Mouse (Mus musculus): ENCODE measurements around the gene Uhrf2. TPM values are rescaled to one million over a fixed set of nuclear protein-coding genes. Genes with fewer than 3 reads are reported as not detected.

The Uhrf2 gene
- total RNA-seq, 4 experiments from 2014 or later = 46.9 to 49.2 (median 48.5) TPM

DNA sequence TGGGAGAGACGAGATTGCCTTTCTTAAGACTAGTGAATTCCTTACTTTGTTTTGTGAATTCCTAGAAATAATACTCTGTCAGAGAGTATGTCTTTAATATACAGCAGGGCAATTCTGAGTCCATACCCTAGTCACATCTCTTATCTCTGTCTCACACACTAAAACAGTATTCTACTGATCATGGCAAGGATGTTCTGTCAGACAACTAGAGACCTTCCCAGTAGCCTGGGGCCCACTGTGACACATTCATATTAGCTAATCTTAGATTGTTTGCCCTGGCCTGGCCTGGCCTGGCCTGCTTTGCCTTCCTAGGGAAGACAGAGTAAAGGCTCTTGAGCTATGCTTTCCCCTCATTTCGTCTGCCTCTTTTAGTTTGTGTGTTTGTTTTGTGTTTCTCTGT, 20.3 kb downstream of the Uhrf2 start:
- DNase-seq (ENCODE audit: low spot score in 2 of 2) = no peak

DNA sequence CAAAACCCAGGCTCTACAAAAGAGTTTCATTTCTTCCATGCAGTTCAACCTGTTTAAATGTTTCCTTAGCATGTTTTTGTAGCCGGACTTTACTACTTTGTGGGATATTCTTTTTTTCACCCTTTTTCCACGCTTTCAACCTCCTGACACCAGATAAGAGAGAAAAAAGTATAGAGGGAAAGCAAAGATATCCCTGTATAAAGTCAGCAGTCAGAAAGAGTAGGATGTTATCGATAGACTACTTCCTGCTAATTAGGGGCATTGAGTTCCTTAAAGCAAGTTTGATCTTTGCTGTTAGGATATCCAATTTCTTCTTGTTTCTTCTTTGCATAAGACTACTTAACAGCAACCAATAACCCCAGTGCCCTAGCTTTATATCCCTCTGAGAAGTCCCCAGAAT, 21.2 kb downstream of the Uhrf2 start:
- no peak for DNase-seq (ENCODE audit: low spot score in 2 of 2)

DNA sequence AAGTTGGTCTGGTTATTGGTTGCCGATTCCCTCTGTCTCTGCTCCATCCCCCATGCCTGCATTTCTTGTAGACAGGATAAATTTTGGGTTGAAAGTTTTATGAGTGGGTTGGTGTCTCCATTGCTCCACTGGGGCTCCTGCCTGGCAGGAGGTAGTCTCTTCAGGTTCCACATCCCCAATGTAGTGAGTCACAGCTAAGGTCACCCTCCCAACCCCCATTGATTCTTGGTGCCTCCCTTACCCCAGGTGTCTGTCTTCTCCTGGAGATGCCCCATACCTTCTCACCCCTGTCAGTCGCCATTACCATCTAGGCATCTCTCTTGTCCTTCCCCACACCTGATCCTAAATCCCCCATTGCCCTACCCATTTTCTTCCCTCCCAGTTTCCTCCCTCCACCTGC, 23.9 kb downstream of the Uhrf2 start:
- no peak for DNase-seq (ENCODE audit: low spot score in 2 of 2)

DNA sequence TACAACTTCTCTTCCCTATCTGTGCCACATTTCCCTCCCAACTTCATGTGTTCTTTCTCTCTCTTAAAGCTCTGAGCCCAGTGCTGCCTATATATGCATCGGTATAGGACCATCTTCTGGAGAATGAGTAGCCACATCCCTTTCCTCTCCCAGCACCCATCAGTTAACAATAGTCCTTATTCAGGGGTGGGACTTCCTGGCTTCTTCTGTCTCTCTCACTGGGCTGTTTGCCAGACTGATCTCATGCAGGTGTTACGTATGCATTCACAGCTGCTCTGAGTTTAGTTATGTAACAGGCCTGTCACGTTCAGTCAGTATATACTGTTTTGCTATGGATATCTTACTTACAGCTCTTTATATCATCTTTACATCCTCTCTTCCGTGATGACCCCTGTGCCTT, 35.5 kb downstream of the Uhrf2 start:
- peak in 1 of 2 experiments; percentile 31 for DNase-seq (ENCODE audit: low spot score in 2 of 2)

DNA sequence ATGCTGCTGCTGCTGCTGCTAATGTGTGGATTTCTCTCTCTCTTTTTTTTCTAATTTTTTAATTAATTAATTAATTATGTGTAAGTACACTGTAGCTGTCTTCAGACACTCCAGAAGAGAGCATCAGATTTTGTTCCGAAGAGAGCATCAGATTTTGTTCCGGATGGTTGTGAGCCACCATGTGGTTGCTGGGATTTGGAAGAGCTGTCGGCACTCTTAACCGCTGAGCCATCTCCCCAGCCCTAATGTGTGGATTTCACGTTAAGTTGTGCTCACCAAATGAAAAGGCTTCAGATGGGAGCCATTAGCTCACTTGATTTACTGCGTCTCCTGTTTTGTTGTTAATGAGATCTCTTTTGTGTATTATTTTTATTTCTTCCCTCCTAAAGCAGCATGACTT, 59.9 kb downstream of the Uhrf2 start:
- DNase-seq (ENCODE audit: low spot score in 2 of 2) = no peak

DNA sequence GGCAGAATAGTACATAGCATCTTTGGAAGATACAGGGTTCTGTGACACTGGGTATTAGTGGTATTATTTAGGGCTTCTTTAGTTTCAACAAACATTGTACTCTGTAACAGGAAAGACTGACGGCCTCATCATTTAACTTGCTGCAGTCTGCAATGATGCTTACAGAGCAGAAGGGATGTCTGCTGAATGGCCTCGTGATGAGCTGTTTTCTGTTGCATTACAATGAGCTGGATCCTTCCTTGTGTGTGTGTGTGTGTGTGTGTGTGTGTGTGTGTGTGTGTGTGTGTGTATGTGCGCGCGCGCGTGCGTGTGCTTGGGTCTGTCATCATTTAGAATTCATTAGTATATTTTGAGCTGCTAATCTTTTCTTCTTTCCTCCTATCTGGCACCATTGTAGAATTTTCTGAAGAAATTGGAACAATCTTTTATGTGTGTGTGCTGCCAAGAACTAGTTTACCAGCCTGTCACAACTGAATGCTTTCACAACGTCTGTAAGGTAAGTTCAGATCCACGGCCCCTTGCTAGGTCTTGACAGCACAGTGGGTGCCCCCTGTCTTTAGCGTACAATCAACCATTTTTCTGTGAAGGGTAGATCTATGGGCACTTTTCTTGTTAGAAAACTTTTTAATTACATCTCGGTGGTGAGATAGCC, 61.5 kb downstream of the Uhrf2 start:
- no peak for DNase-seq (ENCODE audit: low spot score in 2 of 2)

DNA sequence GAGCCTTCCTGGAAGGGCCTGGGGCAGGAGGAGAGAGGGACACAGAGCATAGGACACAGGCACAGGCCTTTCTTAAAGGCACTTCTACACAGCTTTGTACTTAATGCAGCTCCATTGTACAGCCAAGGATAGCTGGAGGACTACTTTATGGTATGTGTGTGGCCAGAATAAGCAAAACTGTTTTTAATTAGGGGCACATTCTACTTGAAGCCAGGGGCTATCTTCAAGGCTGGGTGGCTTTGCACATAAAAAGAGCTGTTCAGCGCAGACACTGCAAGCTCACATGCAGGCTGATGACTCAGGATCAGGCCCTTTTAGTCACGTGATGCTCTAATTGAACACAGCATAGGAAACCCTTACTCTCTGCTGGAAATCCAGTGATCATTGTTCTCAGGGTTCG, 65.9 kb downstream of the Uhrf2 start:
- no peak for DNase-seq (ENCODE audit: low spot score in 2 of 2)

DNA sequence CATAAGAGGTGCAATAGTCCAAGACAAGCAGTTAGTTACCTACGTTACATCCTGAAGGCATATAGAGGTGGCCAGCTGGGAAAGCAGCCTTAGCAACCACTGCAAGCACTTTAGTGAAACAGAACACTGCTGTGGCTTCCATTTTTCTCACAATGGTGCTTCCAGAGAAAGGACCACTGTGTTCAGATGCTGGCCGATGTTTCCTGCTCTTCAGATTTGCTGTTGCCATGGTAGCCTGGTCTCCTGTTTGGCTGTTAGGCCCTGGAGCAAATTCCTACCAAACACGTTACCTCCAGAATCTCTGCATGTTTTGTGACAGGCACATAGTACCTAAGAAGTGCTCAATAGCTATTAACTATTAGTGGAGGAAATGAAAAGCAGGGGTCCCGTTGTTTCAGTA, 66.7 kb downstream of the Uhrf2 start:
- DNase-seq (ENCODE audit: low spot score in 2 of 2) = no peak

DNA sequence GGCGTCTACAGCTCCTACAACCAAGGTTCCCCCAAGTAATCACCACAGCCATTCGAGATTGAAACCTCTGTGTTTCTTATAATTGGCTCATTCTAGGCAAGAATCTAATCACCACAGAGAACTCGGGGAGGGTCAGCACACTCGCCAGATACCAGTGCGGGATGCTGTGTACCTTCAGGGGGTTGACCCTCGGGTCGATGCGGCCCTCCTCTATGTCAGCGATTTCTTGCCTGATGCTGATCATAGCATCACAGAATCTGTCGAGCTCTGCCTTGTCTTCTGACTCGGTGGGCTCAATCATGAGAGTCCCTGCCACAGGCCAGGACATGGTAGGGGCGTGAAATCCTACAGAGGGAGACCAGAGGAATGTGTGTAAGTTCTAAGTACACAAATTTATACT, 70.3 kb downstream of the Uhrf2 start:
- DNase-seq (ENCODE audit: low spot score in 2 of 2) = no peak

DNA sequence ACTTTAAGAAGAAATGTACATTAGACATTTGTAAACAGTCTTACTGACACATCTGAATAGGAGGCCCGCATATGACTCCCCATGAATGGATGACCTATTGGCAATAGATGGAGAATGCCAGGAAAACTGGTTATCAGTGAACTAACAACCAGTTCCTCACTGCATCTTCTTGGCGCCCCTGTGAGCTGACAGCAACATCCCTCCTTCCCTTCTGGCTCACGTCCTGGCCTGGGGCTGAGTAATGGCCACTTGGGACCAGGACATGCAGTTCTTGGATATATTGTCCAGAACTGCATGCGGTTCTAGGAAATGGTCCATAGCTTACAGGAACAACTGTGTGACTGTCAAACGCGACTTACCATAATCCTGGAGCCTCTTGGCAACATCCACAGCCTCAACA, 72.3 kb downstream of the Uhrf2 start:
- DNase-seq (ENCODE audit: low spot score in 2 of 2) = no peak

DNA sequence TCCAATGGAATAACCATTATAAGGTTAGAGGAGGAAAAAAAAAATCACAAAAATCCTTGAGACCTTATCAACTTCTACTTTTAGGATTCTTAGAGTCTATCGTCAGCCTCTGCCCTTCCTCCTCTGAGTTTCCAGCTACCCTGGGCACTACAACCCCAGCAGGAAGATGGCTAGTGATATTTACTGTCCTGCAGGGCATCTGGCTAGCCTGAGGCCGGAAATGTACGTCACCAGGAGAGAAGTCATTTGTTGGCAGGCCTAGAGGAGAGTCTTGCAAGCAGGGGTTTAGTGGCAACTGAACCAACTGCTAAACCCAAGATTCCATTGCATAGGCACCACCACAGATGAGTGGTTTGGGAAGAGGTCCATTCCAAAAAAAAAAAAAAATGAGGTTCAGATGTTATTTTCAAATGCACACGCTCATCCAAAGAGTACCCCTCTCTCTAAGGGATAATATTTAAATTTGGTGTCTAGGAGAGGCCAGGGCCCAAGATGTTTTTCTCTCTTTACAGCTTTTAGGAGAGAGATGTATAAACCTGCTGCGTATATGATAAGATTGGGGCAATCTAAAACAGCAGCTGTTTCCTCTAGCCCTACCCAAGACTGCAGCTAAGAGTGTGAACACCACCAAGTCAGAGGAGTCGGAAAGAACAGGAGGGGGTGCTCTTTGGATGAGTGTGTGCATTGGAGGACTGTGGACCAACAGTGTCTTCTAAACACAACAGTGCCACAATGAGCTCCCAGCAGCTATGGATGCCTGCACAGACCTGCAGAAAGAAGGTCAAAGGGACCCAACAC, 74.9 kb downstream of the Uhrf2 start:
- DNase-seq (ENCODE audit: low spot score in 2 of 2) = no peak

DNA sequence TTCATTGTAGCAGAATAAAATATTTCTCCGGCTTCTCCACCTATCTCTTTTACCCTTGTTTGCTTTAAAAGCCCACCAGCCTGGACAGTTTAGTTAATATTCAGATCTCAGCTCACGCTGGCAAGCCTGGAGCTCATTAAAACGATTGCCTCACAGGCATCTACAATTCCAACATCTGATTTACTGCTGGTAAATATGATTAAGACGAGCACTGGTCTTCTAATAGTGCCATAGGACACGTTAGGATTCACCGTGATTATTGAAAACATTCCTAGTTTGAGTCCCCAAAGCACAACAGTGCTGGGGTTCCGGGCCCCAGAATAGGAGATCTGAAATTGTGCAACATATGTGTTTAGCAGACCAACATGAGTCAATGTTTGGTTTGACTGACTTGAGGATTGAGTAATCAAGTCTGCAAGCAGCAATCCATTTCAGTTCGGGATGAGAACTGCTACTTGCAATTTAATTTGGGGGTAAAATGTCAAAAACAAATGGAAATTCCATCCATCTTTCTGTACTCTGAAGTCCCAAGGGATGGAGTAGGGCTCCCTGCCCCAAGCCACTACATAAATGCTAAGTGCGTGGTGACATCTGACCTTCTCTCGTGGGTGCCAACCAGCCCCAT, 77.0 kb downstream of the Uhrf2 start:
- no peak for DNase-seq (ENCODE audit: low spot score in 2 of 2)

DNA sequence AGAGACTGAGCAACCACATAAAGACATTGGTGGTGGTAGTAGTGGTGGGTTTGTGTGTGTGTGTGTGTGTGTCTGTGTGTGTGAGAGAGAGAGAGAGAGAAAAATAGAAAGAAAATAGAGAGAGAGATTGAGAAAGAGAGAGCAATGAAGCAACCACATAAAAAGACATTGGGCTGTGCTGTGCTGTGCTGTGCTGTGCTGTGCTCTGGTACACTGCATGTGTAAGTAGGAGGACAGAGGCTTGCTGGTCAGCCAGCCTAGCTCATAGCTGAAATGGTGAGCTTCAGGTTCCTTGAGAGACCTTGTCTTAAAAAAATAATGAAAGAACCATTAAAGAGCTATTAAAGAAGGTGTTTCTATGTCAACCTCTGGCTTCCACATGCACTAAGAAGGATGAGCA, 78.3 kb downstream of the Uhrf2 start:
- DNase-seq (ENCODE audit: low spot score in 2 of 2) = no peak

DNA sequence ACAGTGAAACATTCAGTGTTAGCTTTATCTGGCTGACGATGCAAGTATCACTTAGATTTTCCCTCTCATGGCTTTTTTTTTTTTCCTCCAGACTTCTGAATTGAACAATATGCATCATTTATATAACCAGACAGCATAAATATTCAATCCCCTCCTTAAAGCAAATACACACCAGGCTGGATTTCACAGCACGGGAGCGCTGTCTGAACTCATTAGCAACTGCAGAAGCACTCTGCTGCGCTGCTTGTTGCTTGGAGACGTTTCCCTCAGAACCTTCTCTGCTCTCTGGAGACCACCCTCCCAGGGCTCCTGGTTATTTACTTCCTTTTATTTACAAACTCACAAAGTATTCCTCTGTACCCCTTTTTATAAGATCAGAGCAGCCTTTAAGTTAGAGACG, 78.8 kb downstream of the Uhrf2 start:
- no peak for DNase-seq (ENCODE audit: low spot score in 2 of 2)

DNA sequence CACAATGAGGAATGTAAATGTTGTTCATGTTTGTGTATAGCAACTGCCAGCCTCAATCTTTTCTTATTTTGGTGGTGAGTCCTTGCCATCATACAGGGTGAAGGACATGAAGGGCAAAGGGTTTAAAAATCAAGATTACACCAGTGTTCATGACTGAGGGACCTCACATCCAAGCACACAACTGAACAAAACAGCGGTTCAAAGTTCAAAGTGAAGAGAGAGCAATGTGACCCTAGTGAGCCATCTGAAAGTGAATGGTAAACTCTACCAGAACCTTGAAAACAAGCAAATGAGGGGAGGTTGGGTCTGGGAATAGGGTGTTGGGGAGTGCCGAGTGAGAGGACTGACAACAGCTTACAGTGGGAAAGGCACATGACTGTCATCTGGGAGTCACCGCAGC, 81.1 kb downstream of the Uhrf2 start:
- DNase-seq (ENCODE audit: low spot score in 2 of 2) = no peak

DNA sequence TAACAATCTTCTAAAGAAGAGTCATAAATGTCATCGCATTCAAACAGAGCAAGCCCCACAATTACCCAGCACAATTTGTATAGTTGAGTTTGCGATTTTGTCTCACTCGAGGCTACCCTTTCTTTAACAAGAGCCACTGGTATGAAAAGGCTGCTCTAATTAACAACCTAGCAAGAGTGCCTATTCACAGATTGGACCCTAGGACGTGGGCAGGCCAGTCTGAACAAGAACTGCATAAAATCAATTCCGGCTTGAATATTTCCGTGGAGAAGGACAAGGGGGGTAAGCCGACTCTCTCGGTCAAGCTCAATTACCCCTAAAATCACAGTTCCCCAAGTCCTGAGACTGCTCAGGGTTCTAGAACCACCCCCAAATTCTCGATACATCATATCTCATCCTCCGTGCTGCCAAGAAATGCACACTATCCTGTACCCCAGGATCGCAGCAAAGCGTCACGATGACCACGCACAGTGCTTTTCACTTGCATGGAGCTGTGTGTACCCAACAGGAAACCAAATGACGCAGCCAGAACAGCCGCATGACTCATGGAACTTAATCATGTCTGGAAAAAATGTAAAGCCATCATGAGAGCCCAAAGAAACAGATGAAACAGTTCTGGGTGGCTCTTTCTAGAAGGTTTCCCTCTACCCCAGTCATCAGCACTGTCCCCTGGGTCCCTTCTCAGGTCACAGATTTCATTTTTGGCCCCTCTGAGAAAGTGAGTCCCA, 82.8 kb downstream of the Uhrf2 start:
- no peak for DNase-seq (ENCODE audit: low spot score in 2 of 2)

DNA sequence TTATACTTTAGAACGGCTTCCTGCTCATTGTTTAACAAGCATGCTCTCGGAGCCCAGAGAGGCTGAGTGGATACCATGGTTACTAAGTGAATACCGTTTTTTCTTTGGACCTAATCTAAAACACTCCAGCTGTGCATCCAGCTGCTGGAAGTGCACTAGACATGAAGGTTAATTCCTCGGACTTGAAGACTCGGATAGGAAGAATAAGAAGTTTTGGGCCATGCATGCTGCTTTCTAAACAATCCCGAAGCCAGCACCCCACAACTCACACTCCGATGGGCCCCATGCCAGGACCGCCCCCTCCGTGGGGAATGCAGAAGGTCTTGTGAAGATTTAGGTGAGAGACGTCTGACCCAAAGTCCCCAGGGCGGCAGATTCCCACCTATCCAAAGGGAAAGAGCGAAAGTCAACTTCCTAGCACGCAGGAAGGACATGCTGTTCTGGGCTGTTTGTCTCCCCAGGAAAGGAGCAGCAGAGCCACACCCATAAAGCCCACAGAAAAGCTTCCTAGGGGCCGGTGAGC, 84.7 kb downstream of the Uhrf2 start:
- no peak for DNase-seq (ENCODE audit: low spot score in 2 of 2)

DNA sequence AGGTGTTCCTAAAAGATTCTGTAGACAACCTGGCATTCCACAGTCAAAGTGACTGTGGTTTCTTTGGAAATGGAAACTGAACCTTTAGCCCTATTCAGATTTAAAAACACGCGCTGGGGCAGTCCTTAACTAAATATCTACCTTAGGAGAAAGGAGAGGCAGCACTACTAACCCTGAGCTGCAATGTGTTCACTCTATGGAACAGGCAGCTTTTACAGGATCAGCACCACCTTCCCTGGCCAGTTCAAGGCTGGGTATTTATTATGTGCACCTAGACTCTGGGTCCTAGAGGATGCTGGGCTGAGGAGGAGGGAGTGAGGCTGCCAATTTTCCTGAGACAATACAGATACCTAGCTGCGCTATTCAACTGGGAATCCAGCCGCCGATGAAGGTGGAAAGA, 85.3 kb downstream of the Uhrf2 start:
- no peak for DNase-seq (ENCODE audit: low spot score in 2 of 2)

DNA sequence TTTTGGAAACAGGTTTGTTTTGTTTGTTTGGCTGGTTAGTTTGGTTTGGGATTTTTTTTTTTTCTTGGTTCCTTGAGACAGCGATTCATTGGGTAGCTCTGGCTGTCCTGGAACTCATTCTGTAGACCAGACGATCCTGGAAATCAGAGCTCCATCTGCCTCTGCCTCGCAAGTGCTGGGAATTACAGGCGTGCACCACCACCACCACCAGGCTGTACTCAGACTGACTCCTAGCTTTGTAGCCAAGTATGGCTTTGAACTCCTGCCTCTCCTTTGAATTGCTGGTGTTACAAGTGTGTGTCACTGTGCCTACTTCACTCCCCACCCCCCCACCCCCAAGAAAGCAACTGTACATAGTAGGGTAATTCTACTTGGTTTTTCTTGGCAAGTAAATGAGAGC, 86.9 kb downstream of the Uhrf2 start:
- no peak for DNase-seq (ENCODE audit: low spot score in 2 of 2)

DNA sequence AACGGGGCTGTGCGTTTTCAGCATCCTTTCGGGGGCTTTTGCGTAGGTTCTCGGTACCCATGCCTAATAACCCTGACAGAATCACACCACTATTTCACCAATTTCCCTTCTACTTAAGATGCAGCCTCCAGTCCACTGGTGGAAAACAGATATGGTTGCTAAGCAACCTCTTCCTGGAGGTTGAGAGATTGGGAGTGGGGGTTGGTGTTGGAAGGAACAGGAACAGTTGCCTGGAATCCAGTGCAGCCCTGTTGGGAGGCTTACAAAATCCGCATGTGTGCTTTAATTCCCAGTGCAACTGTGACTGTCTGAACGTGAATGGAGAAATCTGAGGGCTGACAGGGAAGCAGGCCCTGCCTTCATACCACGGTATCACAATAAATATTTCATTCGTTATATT, 87.5 kb downstream of the Uhrf2 start:
- DNase-seq (ENCODE audit: low spot score in 2 of 2) = peak in 1 of 2 experiments; percentile 75

DNA sequence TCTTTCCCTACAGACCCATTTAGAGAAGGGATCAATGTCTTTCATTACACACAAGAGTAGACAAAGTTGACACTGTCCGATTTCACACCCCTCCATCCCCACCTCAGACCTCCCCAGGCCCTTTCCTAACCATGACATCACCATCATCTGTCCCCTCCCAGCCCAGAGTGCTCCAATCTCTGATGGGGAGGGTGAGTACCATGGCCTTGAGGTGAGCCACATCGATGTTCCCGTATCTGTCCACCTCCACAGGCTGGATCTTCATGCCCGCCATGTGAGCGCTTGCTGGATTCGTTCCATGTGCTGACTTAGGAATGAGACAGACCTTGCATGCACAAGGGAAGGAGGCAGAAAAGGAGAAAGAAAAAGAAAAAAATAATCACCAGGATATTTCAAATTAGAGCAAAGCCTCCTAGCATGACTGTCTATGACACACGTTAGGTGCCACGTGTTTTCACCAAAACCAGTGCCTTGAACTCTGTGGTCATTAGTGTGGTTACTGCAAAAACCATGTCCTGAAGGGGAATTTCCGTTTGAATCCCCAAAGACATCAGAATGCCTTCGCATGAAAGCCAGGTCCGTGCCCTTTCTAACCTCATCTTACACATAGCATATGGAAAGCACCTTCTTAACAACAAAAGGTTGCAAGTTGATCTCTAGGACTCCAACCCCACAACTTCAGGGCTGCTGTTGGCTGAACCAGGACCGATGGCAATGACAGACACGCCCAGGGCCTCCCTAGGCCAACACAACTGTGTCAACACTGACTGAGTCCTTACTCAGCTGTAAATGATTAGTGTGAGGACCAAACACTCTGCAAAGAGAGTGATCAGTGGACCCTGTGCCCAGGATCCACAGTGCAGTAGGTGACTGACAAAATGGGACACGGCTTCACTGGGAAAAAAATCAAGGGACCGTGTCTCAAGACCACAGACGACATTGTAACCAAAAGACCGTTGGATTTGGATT, 88.3 kb downstream of the Uhrf2 start:
- no peak for DNase-seq (ENCODE audit: low spot score in 2 of 2)

Measured in left cerebral cortex, adult 8-10 months (tissue).